Mouse (Mus musculus) thymus, postnatal 0 days (tissue): ENCODE results near the gene Gm815. TPM values are rescaled to one million over a fixed set of nuclear protein-coding genes. Genes with fewer than 3 reads are reported as not detected.

Experiments
- DNase-seq: peaks from one replicate; pipeline ENCODE4 v3.0.0-alpha.2; 2015; ENCODE audit warnings: low spot score
- polyA plus RNA-seq: library from polyadenylated mRNA; unstranded; fragments of >200 nt; fragmentation: Nextera tagmentation; extraction: Ambion mirVana; gene quantifications from 2 replicates; pipeline ENCODE4 v1.2.1, GENCODE M21; 2015

Gm815 gene
- polyA plus RNA-seq, 1 experiment from 2014 or later, result not detected

- DNase-seq, result no peak
Observed at GRCm38 (mm10) chr19:26877180-26877775, 8.4 kb upstream of the Gm815 start.

DNA sequence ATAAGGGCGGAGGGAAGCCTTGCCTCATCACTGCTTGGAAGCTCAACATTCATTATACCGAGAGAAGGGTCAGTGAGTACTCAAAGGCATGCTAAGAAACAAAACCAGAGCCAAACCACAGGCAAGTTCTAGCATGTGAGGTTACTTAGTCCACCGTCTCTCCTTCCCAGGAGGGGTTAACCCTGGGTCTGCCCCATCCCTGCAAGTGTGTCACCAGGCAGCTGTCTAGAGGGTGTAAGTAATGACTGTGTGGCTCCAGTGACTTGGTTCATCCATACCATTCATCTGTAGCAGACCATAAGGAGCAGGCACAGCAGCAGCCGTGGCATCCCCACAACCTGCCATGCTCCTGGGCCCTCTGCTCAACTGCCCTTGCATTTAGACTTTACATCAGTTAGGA is 5.8 kb upstream of the Gm815 start:
- DNase-seq, result no peak

DNA sequence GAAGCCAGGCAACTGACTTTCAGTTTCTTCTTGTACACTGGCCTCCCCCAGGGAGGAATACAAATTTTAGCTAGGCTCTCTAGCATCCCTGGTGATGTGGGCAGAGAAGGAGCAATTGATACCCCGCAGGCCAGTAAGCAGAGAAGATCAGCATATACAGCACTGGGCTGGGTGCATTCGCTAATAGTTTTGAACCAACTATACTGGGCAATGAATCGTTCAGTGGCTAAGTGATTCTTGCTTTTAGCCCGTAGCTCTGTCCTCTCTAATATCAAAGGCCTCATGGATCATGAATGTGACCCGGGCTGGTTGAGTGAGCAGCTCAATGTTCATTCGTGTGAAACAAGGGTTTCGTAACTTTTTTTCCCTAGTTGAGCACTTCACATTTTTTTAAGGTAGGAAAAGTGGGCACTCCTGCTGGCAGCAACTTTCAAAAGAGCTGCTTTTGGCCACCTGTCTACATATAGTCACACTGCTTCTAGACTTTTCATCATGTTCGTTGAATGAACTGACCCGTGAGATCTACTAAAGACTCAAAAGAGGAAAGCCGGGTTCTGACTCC is 3.7 kb upstream of the Gm815 start:
- no peak for DNase-seq

- DNase-seq, result no peak
Observed at GRCm38 (mm10) chr19:26888171-26888570, 2.5 kb downstream of the Gm815 start.

DNA sequence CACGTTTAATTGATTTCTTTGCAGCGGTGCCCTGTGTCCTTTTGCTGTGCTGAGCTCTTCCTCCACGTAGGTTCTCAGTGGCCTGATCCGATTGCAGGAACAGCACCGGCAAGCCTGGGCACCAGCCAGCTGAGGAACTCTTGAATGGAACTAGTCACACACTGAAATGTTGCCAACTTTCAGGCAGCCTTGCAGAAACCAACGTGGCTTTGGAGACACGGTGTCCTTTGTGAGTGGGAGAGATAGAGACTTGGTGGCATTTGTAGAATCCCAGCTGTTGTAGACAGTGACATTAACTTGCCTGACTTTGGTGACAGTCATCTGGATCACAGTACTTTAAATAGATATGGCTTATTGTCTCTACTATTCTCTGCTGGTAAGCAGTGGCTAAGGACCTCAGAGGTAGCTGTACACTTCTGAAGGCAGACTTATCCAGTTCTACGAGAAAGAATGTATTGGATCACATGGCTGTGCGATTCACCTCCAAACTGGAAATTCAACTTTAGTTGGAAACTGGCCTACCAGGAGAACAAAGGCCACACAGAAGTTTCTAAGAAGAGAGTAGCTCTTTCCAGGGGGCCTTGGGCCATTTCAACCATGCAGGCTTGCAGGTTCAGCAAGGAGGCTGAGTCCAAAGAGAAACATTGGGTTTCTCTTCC is 5.8 kb downstream of the Gm815 start:
- DNase-seq, result no peak

DNA sequence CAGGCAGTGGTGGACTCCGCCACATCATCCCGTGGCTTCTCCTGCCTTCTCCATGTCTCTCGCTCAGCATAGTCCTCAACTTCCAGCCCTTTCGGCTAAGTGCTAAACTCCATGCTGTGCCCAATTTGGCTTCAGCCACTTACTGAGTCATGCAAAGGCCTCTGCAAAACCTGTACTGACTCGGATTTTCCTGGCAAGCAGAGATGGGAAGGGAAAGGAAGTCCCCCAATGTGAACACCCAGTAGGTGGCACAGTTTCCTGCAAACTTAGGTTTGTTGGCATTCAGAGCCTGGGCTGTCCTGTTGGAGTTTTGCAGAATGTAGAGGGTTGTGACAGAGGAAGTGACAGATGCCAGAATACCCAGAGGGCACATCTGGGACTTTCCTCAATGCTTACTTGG is 7.2 kb downstream of the Gm815 start:
- DNase-seq, result no peak

DNA sequence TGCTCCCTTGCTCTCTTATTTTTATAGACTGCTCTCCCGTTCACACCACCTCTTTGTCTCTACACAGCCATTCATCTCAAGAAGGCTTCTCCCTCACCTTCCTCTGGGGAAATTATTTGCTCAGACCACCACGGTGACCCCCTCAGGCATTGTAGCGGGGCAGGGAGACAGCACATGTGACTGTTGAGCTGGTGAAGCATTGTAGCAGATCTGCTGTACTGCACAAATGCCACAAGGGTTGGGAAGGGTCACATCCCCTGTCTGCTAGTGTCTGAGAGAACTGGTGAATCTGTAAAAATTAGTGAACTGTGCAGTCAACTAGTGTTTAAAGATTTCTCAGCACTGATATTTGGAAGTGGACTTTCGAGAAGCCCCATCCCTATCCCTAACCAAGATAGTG is 16.5 kb downstream of the Gm815 start:
- no peak for DNase-seq

DNA sequence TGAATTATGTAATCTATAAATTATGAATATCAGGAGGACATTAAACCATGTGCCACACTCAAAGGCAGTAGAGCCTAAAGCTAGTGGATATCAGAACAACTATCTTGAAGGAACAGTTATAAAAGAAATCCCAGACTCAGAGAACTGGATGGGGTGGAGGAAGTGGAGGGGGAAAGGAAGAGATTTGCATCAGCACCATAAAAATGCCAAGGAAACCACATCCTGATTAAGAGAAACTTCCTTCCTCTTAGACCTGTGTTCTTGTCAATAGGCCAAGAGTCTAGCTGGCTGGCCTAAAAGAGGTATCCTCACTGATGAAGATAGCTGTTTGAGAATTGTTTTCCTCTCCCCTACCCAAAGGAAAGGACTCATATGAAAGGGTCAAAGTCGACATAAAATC is 28.6 kb downstream of the Gm815 start:
- DNase-seq, result no peak

GRCm38 (mm10) chr19:26920816-26921215 is 35.1 kb downstream of the Gm815 start:
- no peak for DNase-seq

DNA sequence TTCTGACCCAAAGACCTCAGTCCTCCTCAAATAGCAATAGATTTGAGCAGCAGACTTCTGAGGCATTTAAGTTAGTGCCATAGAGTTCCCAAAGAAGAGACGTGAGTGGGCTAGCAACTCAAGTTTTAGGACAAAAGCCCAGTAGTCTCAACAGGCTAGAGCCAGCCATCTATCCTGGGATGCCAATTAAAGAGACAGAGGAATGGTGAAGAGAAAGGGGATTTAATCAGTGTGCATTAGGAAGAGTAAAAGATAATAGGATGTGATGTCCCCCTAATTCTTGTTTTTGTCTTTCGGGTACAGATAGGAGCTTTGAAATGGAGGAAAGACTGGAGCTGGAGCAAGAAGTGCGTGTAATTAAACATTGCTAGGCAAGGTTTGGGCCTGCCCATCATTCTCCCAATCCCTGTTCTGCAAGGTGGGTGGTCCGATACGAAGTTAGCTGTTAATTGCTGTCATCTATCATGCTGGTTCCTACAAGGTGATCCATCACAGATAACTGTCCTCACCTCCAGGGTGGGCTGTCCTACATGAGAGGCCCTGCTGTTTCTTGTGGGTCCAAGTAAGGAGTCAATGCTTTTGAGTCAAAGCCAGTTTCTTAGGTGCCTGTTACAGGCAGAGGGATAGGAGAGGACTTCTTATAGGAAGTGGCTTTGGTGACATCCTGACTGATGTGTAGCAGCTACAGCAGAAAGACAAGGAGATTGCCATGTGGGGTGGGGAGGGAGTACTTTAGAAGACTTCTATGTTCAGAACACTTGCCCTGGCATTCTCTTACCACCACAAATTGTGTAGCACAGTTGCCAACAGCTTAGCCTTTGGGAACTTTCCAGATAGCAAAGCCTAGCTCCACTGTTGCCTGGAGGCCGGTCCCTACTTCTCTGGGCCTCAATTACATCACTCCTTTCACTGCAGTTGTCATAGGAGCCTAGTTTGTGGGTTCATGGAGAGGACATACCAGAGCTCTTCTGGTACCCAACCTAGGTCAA is 44.9 kb downstream of the Gm815 start:
- DNase-seq, result no peak

- no peak for DNase-seq
Observed at GRCm38 (mm10) chr19:26934186-26934585, 48.5 kb downstream of the Gm815 start.
